1 mouse cellular context compared by ENCODE assay signal in the genomic region with DNA sequence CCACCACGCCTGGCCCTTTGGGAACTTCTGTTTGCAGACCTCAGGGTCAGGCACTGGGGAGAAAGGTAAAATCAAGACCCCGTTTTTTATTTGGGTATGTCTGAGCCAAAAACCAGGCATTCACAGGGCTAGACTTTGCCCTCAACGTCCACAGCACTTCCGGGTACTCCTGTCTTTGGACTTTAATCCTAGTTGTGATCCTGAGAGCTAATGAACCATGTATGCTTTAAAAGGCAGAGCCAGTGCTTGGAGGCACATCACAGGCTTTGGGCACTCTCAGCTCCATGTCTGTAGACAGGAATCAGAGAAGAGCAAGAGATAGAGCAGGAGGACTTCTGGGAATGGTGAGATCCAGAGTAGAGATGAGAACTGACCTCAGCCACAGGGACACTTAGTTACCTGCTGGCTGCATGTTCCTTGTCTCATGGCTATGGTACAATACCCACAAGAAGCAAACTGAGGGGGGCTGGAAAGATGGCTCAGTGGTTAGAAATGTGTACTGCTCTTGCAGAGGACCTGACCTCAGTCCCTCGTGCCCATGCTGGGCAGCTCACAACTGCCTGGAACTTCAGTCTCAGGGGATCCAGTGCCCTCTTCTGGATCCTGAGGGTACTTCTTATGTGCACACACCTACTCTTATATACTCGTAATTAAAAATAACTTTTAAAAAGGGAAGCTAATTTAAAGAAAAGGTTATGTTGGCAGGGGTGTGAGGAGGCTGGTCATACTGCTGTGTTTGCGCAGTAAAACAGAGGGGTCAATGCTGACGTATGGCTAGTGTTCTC.
TF ChIP-seq lines count a peak whose summit lies in the region.

No protein-coding gene starts in this region.

TF ChIP-seq in CH12.LX, 34 proteins besides CTCF, POLR2A, EP300 and RAD21:
- TF ChIP-seq NELFE (IDR thresholded peaks at IDR 0.05; ENCODE audit: low read depth, low read length) (no peak), SMC3 (IDR thresholded peaks at IDR 0.05; ENCODE audit: low read depth, low read length) (0 out of 2 replicates have a peak, but pooled peaks have one; percentile 16)
